Mouse (Mus musculus) kidney, postnatal 0 days (tissue): Measurements from ENCODE around the gene Pde2a. TPM values are rescaled to one million over a fixed set of nuclear protein-coding genes. Genes with fewer than 3 reads are reported as not detected.

Experiments
- ATAC-seq: fragments of 200-750 bp; cut with Nextera tagmentation; replicated peaks from 2 replicates; pipeline ENCODE4 v1.8.0; 2017; ENCODE audit warnings: low read depth, moderate number of reproducible peaks, moderate TSS enrichment, moderate library complexity; ENCODE audit not compliant: low FRiP score
- DNase-seq: peaks from one replicate; pipeline ENCODE4 v3.0.0-alpha.2; 2016; ENCODE audit warnings: low spot score
- H3K27ac ChIP-seq: fragments of 300-500 bp; sonication (generic); 2 replicates; pipeline ENCODE4 v1.5.1; 2014; ENCODE audit warnings: mild to moderate bottlenecking
- H3K27me3 ChIP-seq: fragments of 300-500 bp; sonication (generic); 2 replicates; pipeline ENCODE4 v1.6.1; 2014; ENCODE audit warnings: low read length, mixed read lengths; ENCODE audit not compliant: insufficient read depth
- H3K36me3 ChIP-seq: fragments of 300-500 bp; sonication (generic); 2 replicates; pipeline ENCODE4 v1.6.1; 2014; ENCODE audit warnings: low read length, mixed read lengths; ENCODE audit not compliant: insufficient read depth
- H3K4me1 ChIP-seq: fragments of 300-500 bp; sonication (generic); replicated peaks from 2 replicates; pipeline ENCODE4 v1.6.1; 2014; ENCODE audit warnings: antibody characterized with exemption, low read length, mixed read lengths; ENCODE audit not compliant: insufficient read depth
- H3K4me2 ChIP-seq: fragments of 300-500 bp; sonication (generic); 2 replicates; pipeline ENCODE4 v1.6.1; 2014; ENCODE audit warnings: mild to moderate bottlenecking, low read length, moderate library complexity, mixed read lengths
- H3K4me3 ChIP-seq: fragments of 300-500 bp; sonication (generic); replicated peaks from 2 replicates; pipeline ENCODE4 v1.5.1; 2014; ENCODE audit warnings: low read depth, low read length
- H3K9ac ChIP-seq: fragments of 300-500 bp; sonication (generic); 2 replicates; pipeline ENCODE4 v1.6.1; 2014; ENCODE audit warnings: low read depth, low read length
- H3K9me3 ChIP-seq: fragments of 300-500 bp; sonication (generic); replicated peaks from 2 replicates; pipeline ENCODE4 v1.6.1; 2016; ENCODE audit warnings: low read length, inconsistent platforms, mixed read lengths
- CTCF ChIP-seq: IDR thresholded peaks from 2 replicates; pipeline ENCODE4 v1.5.1; 2016; ENCODE audit warnings: antibody characterized with exemption, low read depth, mild to moderate bottlenecking, moderate library complexity
- WGBS: fragments of 180-500 bp; shearing (Covaris S2); extraction: QIAGEN DNeasy Blood & Tissue Kit; methylation state at CpG from one replicate; pipeline ENCODE4 v1.1.7; 2014; 5-methylcytosine and 5-hydroxymethylcytosine counted together
- polyA plus RNA-seq: library from polyadenylated mRNA; unstranded; fragments of >200 nt; fragmentation: Nextera tagmentation; extraction: Ambion mirVana; gene quantifications from 2 replicates; pipeline ENCODE4 v1.2.1, GENCODE M21; 2015

The Pde2a gene
- polyA plus RNA-seq, 1 experiment from 2014 or later = 21.0 TPM

DNA sequence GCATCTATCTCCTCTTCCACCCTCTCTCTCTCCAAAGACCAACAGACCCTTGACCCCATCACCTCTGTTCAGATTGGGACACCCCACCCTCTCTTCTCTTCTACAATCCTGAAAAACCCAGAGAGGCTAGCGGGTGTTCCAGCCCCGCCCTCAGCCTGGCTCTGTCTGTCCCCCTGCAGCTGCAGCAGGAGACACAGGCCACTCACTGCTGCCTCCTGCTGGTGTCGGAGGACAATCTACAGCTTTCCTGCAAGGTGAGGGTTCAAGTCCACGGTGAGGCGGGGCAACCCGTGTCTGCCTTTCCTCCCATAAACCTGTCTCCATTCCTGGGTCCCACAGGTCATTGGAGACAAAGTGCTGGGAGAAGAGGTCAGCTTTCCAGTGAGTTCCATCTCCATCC is 80.2 kb downstream of the Pde2a start:
- 76% methylated on average over 6 of the region's 6 CpGs for WGBS
- DNase-seq (no peak), ATAC-seq (no peak)
- Histone ChIP-seq H3K9me3 (no peaks in the 10 kb centered on the region), H3K9ac (no peak overlapping the region), H3K4me3 (no peak overlapping the region), H3K27ac (no peak overlapping the region), H3K4me2 (no peak overlapping the region), H3K27me3 (no peaks in the 10 kb centered on the region), H3K36me3 (no peaks in the 10 kb centered on the region), H3K4me1 (0 out of 2 replicates have a peak, but pooled peaks cover 5% of the 10 kb centered on the region)
- peak; percentile 43; the same call in 1 of the 2 replicates for TF ChIP-seq CTCF

DNA sequence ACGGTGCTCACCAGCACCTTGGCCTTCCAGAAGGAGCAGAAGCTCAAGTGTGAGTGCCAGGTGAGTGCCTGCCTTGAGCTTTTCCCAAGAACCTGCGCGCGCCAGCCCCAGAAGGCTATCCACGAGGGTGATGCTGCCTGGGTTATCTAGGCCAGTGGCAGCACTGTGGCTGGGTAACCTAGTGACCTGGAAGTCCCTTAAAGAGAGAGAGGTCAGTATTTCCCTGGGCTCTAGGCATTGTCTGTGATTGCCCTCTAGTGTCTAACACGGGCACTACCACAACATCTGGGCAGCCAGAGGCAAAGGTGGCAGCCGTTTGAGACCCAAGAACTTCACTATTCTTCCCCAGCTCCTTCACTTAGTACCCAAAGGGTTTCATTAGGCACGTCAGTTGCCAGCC is 81.9 kb downstream of the Pde2a start:
- Histone ChIP-seq H3K36me3 (no peaks in the 10 kb centered on the region), H3K9me3 (no peaks in the 10 kb centered on the region), H3K4me2 (no peak overlapping the region), H3K9ac (no peak overlapping the region), H3K4me3 (no peak overlapping the region), H3K27me3 (no peaks in the 10 kb centered on the region), H3K27ac (no peak overlapping the region), H3K4me1 (0 out of 2 replicates have a peak, but pooled peaks cover 5% of the 10 kb centered on the region)
- peak; percentile 86 for TF ChIP-seq CTCF
- peak; percentile 84 for DNase-seq
- 28% methylated on average over 8 of the region's 8 CpGs for WGBS
- no peak for ATAC-seq

DNA sequence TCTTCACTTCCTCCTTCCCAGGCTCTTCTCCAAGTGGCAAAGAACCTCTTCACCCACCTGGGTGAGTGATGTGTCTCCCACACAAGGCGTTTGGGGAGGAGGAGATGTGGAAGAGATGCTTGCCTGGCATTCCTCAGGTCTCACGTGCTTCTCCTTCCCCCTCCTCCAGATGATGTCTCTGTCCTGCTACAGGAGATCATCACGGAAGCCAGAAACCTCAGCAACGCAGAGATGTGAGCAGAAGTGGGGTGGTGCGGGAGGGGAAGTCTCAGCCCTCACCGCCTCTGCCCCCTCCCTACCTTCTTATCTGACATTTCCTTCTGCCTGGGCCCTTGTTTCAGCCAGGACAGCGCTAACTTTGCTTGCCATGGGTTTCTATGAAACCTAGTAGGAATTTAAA is 82.3 kb downstream of the Pde2a start:
- Histone ChIP-seq H3K4me1 (0 out of 2 replicates have a peak, but pooled peaks cover 5% of the 10 kb centered on the region), H3K9ac (no peak overlapping the region), H3K9me3 (no peaks in the 10 kb centered on the region), H3K27ac (no peak overlapping the region), H3K36me3 (no peaks in the 10 kb centered on the region), H3K4me3 (no peak overlapping the region), H3K27me3 (no peaks in the 10 kb centered on the region), H3K4me2 (no peak overlapping the region)
- DNase-seq (no peak), ATAC-seq (no peak)
- WGBS = 38% methylated on average over 7 of the region's 7 CpGs
- no peak for TF ChIP-seq CTCF

DNA sequence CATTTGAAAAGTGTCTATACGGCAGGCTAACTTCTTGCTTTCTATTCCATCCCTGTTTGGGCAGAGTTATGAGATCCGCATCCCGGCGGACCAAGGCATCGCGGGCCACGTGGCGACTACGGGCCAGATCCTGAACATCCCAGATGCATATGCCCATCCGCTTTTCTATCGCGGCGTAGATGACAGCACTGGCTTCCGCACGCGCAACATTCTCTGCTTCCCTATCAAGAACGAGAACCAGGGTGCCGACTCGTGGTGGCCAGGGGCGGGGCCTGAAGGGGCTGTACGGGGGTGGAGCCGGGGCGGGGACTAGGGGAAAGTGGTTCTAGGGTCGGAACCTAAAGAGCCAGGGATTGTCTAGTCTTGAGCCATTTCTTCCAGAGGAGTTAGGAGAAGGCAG is 83.0 kb downstream of the Pde2a start:
- no peak for TF ChIP-seq CTCF
- peak; percentile 38 for DNase-seq
- Histone ChIP-seq H3K36me3 (no peaks in the 10 kb centered on the region), H3K4me1 (0 out of 2 replicates have a peak, but pooled peaks cover 5% of the 10 kb centered on the region), H3K4me3 (0 out of 2 replicates have a peak overlapping the region, but pooled peaks have one; percentile 8), H3K27ac (no peak overlapping the region), H3K4me2 (peak overlapping the region; percentile 18), H3K9me3 (no peaks in the 10 kb centered on the region), H3K27me3 (no peaks in the 10 kb centered on the region), H3K9ac (no peak overlapping the region)
- no peak for ATAC-seq
- WGBS = 12% methylated on average over 24 of the region's 24 CpGs

DNA sequence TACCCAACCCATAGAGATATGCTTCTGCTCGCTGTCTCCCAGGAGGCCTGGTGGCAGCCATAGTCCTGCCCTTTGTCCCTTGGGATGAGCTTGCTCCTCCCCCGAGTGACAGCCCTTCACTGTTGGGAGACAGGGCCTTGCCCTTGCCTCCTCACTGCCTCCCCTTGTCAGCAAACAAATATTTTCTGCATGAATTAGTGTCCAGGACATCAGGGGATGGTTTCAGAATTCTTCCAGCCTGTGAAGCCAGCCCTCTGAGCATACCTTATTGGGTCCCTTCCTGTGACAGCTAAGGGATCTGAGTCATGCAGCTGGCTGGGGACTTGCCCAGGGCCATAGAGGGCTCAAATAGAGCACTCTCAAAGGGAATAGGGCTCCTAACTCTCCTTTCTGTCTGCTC is 87.7 kb downstream of the Pde2a start:
- TF ChIP-seq CTCF = no peak
- no peak overlapping the region for H3K9ac ChIP-seq
- no peak overlapping the region for H3K27ac ChIP-seq
- H3K4me1 ChIP-seq = 0 out of 2 replicates have a peak, but pooled peaks cover 5% of the 10 kb centered on the region
- H3K27me3 ChIP-seq = no peaks in the 10 kb centered on the region
- 55% methylated on average over 2 of the region's 2 CpGs for WGBS
- DNase-seq (no peak), ATAC-seq (no peak; the same call in 1 of the 2 replicates)
- no peaks in the 10 kb centered on the region for H3K9me3 ChIP-seq
- no peaks in the 10 kb centered on the region for H3K36me3 ChIP-seq
- H3K4me2 ChIP-seq = no peak overlapping the region
- H3K4me3 ChIP-seq = no peak overlapping the region

DNA sequence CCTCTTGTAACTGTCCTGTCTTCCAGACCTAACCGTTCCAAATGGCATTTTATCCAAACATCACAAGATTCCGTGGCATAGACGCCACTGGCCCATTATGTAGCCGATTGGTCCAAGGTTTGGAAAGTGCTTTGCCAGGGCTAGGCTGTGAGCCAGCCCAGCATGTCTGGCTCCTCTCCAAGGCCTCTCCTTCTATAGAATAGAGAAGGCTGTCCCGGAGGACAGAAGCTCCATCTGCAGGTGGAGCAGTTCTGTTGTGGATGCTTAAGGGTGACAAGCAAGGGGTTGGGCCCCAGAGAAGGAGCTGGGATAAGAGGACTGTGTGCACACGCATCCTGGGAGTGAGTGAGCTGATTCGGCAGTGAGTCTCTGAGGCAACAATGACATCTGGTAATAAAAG is 92.2 kb downstream of the Pde2a start:
- H3K9me3 ChIP-seq = no peaks in the 10 kb centered on the region
- no peak overlapping the region for H3K4me3 ChIP-seq
- no peaks in the 10 kb centered on the region for H3K4me1 ChIP-seq
- no peaks in the 10 kb centered on the region for H3K27me3 ChIP-seq
- no peak for TF ChIP-seq CTCF
- no peak overlapping the region for H3K27ac ChIP-seq
- DNase-seq = no peak
- no peak for ATAC-seq
- no peak overlapping the region for H3K9ac ChIP-seq
- H3K36me3 ChIP-seq = no peaks in the 10 kb centered on the region
- H3K4me2 ChIP-seq = no peak overlapping the region
- 78% methylated on average over 7 of the region's 7 CpGs for WGBS

DNA sequence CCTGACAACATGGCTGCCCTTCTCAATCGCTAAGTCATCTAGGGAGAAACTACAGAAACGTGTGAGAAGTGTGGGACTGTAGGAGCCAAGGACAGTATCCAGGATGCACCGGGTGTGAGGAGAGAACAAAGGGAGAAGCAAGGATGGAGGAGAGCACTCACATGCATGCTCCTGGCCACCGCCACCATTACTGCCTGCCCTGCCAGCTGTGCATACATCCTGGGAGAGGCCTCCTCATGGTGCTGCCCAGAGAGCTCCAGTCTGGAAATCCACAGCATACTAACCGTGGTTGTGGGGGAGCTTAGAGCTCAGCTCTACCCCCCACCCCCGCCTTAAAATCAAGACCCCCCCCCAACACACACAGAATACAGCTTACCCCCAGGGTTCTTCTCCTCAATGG is 93.3 kb downstream of the Pde2a start:
- H3K9me3 ChIP-seq = no peaks in the 10 kb centered on the region
- H3K27ac ChIP-seq = no peak overlapping the region
- no peak for ATAC-seq
- no peaks in the 10 kb centered on the region for H3K36me3 ChIP-seq
- WGBS = 84% methylated on average over 6 of the region's 6 CpGs
- no peak for TF ChIP-seq CTCF
- no peak overlapping the region for H3K9ac ChIP-seq
- H3K4me3 ChIP-seq = no peak overlapping the region
- no peak overlapping the region for H3K4me2 ChIP-seq
- no peaks in the 10 kb centered on the region for H3K4me1 ChIP-seq
- DNase-seq = no peak
- no peaks in the 10 kb centered on the region for H3K27me3 ChIP-seq
